Mouse (Mus musculus) ES-E14 (cell line): Measurements from ENCODE around the gene Agxt2.

ENCODE experiments used
- CHD2 ChIP-seq: IDR thresholded peaks from 2 replicates; pipeline ENCODE4 v1.6.1; 2014; ENCODE audit warnings: mild to moderate bottlenecking, low read depth, low read length, inconsistent platforms
- HCFC1 ChIP-seq: IDR thresholded peaks from 2 replicates; pipeline ENCODE4 v1.6.1; 2012; ENCODE audit warnings: low read length, inconsistent platforms, borderline replicate concordance; ENCODE audit not compliant: insufficient read depth
- MAFK ChIP-seq: IDR thresholded peaks from 2 replicates; pipeline ENCODE4 v1.6.1; 2014; ENCODE audit warnings: mild to moderate bottlenecking, low read depth, low read length, inconsistent platforms; ENCODE audit not compliant: insufficient read depth
- ZC3H11A ChIP-seq: IDR thresholded peaks from 2 replicates; pipeline ENCODE4 v1.6.1; 2012; ENCODE audit warnings: low read depth, mild to moderate bottlenecking, inconsistent platforms, low read length, borderline replicate concordance
- ZNF384 ChIP-seq: IDR thresholded peaks from 2 replicates; pipeline ENCODE4 v1.6.1; 2012; ENCODE audit warnings: low read depth, low read length, inconsistent platforms

DNA sequence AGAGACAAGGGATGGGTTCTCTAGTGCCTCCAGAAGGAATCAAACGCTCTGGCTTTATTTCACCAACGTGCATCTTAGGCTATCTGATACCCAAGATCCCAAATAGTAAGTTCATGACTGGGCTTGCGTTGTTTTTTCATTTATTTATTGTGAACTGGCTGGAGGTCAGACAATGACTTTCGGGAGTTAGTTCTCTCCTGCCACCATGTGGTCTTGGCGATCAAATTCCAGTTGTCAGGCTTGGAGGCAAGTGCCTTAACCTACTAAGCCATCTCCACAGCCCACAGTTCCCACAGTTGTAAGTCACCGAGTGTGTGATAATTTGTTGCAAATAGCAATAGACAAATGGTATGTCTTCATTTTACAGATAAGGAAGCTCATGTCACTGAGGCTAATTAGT lies 81.6 kb downstream of the Agxt2 start:
- TF ChIP-seq CHD2 (no peak), MAFK (no peak), ZNF384 (no peak), ZC3H11A (no peak), HCFC1 (no peak)
